Mouse (Mus musculus): ENCODE results near the gene Tubgcp4. TPM values are rescaled to one million over a fixed set of nuclear protein-coding genes. Genes with fewer than 3 reads are reported as not detected.

Gene Tubgcp4
- polyA plus RNA-seq, 1 experiment from 2014 or later: 43.7 TPM

- peaks cover 26% of the 10 kb centered on the region for H3K36me3 ChIP-seq (replicated peaks; ENCODE audit: control insufficient read depth, insufficient read depth)
- H3K4me1 ChIP-seq (replicated peaks; ENCODE audit: control insufficient read depth, insufficient read depth, low read length): peaks cover 31% of the 10 kb centered on the region
- H3K4me2 ChIP-seq (replicated peaks): peak overlapping the region; percentile 81
- peak overlapping the region; percentile 98 for H3K27ac ChIP-seq
- no peaks in the 10 kb centered on the region for H3K27me3 ChIP-seq (ENCODE audit: control insufficient read depth, insufficient read depth, low read length)
- ATAC-seq (ENCODE audit: low FRiP score): no peak
- DNase-seq (ENCODE audit: low spot score): no peak
- H3K9ac ChIP-seq: peak overlapping the region; percentile 84
- H3K9me3 ChIP-seq (ENCODE audit: control insufficient read depth, low read length): no peaks in the 10 kb centered on the region
- WGBS: 76% methylated on average over 16 of the region's 16 CpGs
- H3K4me3 ChIP-seq (replicated peaks; ENCODE audit: low read length): peak overlapping the region; percentile 65
These were observed 29.0 kb upstream of the Tubgcp4 start for GRCm38 (mm10) chr2:121141216-121142035.

- Histone ChIP-seq H3K27ac (no peak overlapping the region), H3K36me3 (replicated peaks; ENCODE audit: control insufficient read depth, insufficient read depth) (peaks cover 36% of the 10 kb centered on the region), H3K9ac (no peak overlapping the region)
These were observed 28.0 kb upstream of the Tubgcp4 start for GRCm38 (mm10) chr2:121142415-121142814.

GRCm38 (mm10) chr2:121149679-121150078, 20.8 kb upstream of the Tubgcp4 start:
- 91% methylated on average over 5 of the region's 5 CpGs for WGBS
- Histone ChIP-seq H3K27me3 (ENCODE audit: control insufficient read depth, insufficient read depth, low read length) (no peaks in the 10 kb centered on the region), H3K27ac (no peak overlapping the region), H3K4me2 (replicated peaks) (no peak overlapping the region), H3K4me1 (replicated peaks; ENCODE audit: control insufficient read depth, insufficient read depth, low read length) (no peaks in the 10 kb centered on the region), H3K36me3 (replicated peaks; ENCODE audit: control insufficient read depth, insufficient read depth) (peaks cover 77% of the 10 kb centered on the region), H3K4me3 (replicated peaks; ENCODE audit: low read length) (no peak overlapping the region), H3K9me3 (ENCODE audit: control insufficient read depth, low read length) (no peaks in the 10 kb centered on the region), H3K9ac (no peak overlapping the region)
- ATAC-seq (ENCODE audit: low FRiP score) (no peak), DNase-seq (ENCODE audit: low spot score) (no peak)

More at GRCm38 (mm10) chr2:121142415-121142814, 28.0 kb upstream of the Tubgcp4 start:
- DNase-seq (ENCODE audit: low spot score) (no peak), ATAC-seq (ENCODE audit: low FRiP score) (no peak)
- no peak overlapping the region; the same call in 1 of the 2 replicates for H3K4me2 ChIP-seq (replicated peaks)
- no peaks in the 10 kb centered on the region for H3K9me3 ChIP-seq (ENCODE audit: control insufficient read depth, low read length)
- WGBS: 24% methylated on average over 2 of the region's 2 CpGs
- no peak overlapping the region for H3K4me3 ChIP-seq (replicated peaks; ENCODE audit: low read length)
- H3K27me3 ChIP-seq (ENCODE audit: control insufficient read depth, insufficient read depth, low read length): no peaks in the 10 kb centered on the region
- peaks cover 31% of the 10 kb centered on the region for H3K4me1 ChIP-seq (replicated peaks; ENCODE audit: control insufficient read depth, insufficient read depth, low read length)

- ATAC-seq (ENCODE audit: low FRiP score): no peak
- no peak overlapping the region for H3K27ac ChIP-seq
- no peaks in the 10 kb centered on the region for H3K9me3 ChIP-seq (ENCODE audit: control insufficient read depth, low read length)
- no peaks in the 10 kb centered on the region for H3K27me3 ChIP-seq (ENCODE audit: control insufficient read depth, insufficient read depth, low read length)
- H3K36me3 ChIP-seq (replicated peaks; ENCODE audit: control insufficient read depth, insufficient read depth): peaks cover 71% of the 10 kb centered on the region
- WGBS: 91% methylated on average over 3 of the region's 3 CpGs
- no peak for DNase-seq (ENCODE audit: low spot score)
- no peak overlapping the region for H3K4me2 ChIP-seq (replicated peaks)
- no peaks in the 10 kb centered on the region for H3K4me1 ChIP-seq (replicated peaks; ENCODE audit: control insufficient read depth, insufficient read depth, low read length)
- H3K4me3 ChIP-seq (replicated peaks; ENCODE audit: low read length): no peak overlapping the region
- no peak overlapping the region for H3K9ac ChIP-seq
These were observed 17.4 kb upstream of the Tubgcp4 start for GRCm38 (mm10) chr2:121153100-121153499.

GRCm38 (mm10) chr2:121169173-121169572, 1.3 kb upstream of the Tubgcp4 start:
- Histone ChIP-seq H3K36me3 (replicated peaks; ENCODE audit: control insufficient read depth, insufficient read depth) (peaks cover 29% of the 10 kb centered on the region), H3K27ac (no peak overlapping the region), H3K4me2 (replicated peaks) (peak overlapping the region; percentile 87), H3K4me3 (replicated peaks; ENCODE audit: low read length) (peak overlapping the region; percentile 96), H3K9ac (peak overlapping the region; percentile 89), H3K4me1 (replicated peaks; ENCODE audit: control insufficient read depth, insufficient read depth, low read length) (peaks cover 25% of the 10 kb centered on the region), H3K9me3 (ENCODE audit: control insufficient read depth, low read length) (no peaks in the 10 kb centered on the region), H3K27me3 (ENCODE audit: control insufficient read depth, insufficient read depth, low read length) (no peaks in the 10 kb centered on the region)
- 58% methylated on average over 4 of the region's 4 CpGs for WGBS
- DNase-seq (ENCODE audit: low spot score): no peak
- ATAC-seq (ENCODE audit: low FRiP score): no peak

- ATAC-seq (ENCODE audit: low FRiP score) (no peak), DNase-seq (ENCODE audit: low spot score) (no peak)
- no peak overlapping the region for H3K27ac ChIP-seq
- H3K4me1 ChIP-seq (replicated peaks; ENCODE audit: control insufficient read depth, insufficient read depth, low read length): peaks cover 25% of the 10 kb centered on the region
- H3K9me3 ChIP-seq (ENCODE audit: control insufficient read depth, low read length): no peaks in the 10 kb centered on the region
- peak overlapping the region; percentile 89 for H3K9ac ChIP-seq
- peaks cover 30% of the 10 kb centered on the region for H3K36me3 ChIP-seq (replicated peaks; ENCODE audit: control insufficient read depth, insufficient read depth)
- peak overlapping the region; percentile 87 for H3K4me2 ChIP-seq (replicated peaks)
- 11% methylated on average over 9 of the region's 9 CpGs for WGBS
- H3K27me3 ChIP-seq (ENCODE audit: control insufficient read depth, insufficient read depth, low read length): no peaks in the 10 kb centered on the region
- peak overlapping the region; percentile 96 for H3K4me3 ChIP-seq (replicated peaks; ENCODE audit: low read length)
These were observed 552 bp upstream of the Tubgcp4 start for GRCm38 (mm10) chr2:121169902-121170301.

GRCm38 (mm10) chr2:121170980-121171742, 707 bp downstream of the Tubgcp4 start, which contains the start of gene Zscan29:
Zscan29 (minus strand) TSS chr2:121171125.
- under 1% methylated on average over 63 of the region's 66 CpGs for WGBS
- H3K4me1 ChIP-seq (replicated peaks; ENCODE audit: control insufficient read depth, insufficient read depth, low read length): peaks cover 25% of the 10 kb centered on the region

GRCm38 (mm10) chr2:121178828-121179479, 8.5 kb downstream of the Tubgcp4 start:
- ATAC-seq (ENCODE audit: low FRiP score): no peak
- 98% methylated on average over 3 of the region's 3 CpGs for WGBS
- peaks cover 81% of the 10 kb centered on the region for H3K36me3 ChIP-seq (replicated peaks; ENCODE audit: control insufficient read depth, insufficient read depth)

More at GRCm38 (mm10) chr2:121170980-121171742, 707 bp downstream of the Tubgcp4 start, which contains the start of gene Zscan29:
- Histone ChIP-seq H3K9me3 (ENCODE audit: control insufficient read depth, low read length) (no peaks in the 10 kb centered on the region), H3K36me3 (replicated peaks; ENCODE audit: control insufficient read depth, insufficient read depth) (peaks cover 32% of the 10 kb centered on the region), H3K27ac (peak within 1 kb of the TSS; percentile 85), H3K4me2 (replicated peaks) (peak within 1 kb of the TSS; percentile 87), H3K9ac (peak within 1 kb of the TSS; percentile 89), H3K27me3 (ENCODE audit: control insufficient read depth, insufficient read depth, low read length) (no peaks in the 10 kb centered on the region), H3K4me3 (replicated peaks; ENCODE audit: low read length) (peak within 1 kb of the TSS; percentile 96)
- peak; percentile 97 for ATAC-seq (ENCODE audit: low FRiP score)
- DNase-seq (ENCODE audit: low spot score): peak; percentile 93

GRCm38 (mm10) chr2:121183431-121183830, 13.0 kb downstream of the Tubgcp4 start:
- H3K4me1 ChIP-seq (replicated peaks; ENCODE audit: control insufficient read depth, insufficient read depth, low read length): no peaks in the 10 kb centered on the region
- DNase-seq (ENCODE audit: low spot score) (no peak), ATAC-seq (ENCODE audit: low FRiP score) (no peak)
- no peaks in the 10 kb centered on the region for H3K9me3 ChIP-seq (ENCODE audit: control insufficient read depth, low read length)
- WGBS: 90% methylated on average over 5 of the region's 5 CpGs
- H3K27me3 ChIP-seq (ENCODE audit: control insufficient read depth, insufficient read depth, low read length): no peaks in the 10 kb centered on the region
- no peak overlapping the region for H3K9ac ChIP-seq
- H3K27ac ChIP-seq: no peak overlapping the region
- H3K4me2 ChIP-seq (replicated peaks): no peak overlapping the region
- H3K4me3 ChIP-seq (replicated peaks; ENCODE audit: low read length): no peak overlapping the region
- H3K36me3 ChIP-seq (replicated peaks; ENCODE audit: control insufficient read depth, insufficient read depth): peaks cover 82% of the 10 kb centered on the region

More at GRCm38 (mm10) chr2:121178828-121179479, 8.5 kb downstream of the Tubgcp4 start:
- H3K27ac ChIP-seq: no peak overlapping the region
- no peak for DNase-seq (ENCODE audit: low spot score)
- H3K9ac ChIP-seq: no peak overlapping the region
- H3K4me1 ChIP-seq (replicated peaks; ENCODE audit: control insufficient read depth, insufficient read depth, low read length): no peaks in the 10 kb centered on the region
- H3K4me3 ChIP-seq (replicated peaks; ENCODE audit: low read length): no peak overlapping the region
- H3K4me2 ChIP-seq (replicated peaks): no peak overlapping the region
- no peaks in the 10 kb centered on the region for H3K9me3 ChIP-seq (ENCODE audit: control insufficient read depth, low read length)
- H3K27me3 ChIP-seq (ENCODE audit: control insufficient read depth, insufficient read depth, low read length): no peaks in the 10 kb centered on the region

Data from hindbrain, embryonic 14.5 days (tissue).